Mouse (Mus musculus): ENCODE data around the gene Slc38a4.

DNA sequence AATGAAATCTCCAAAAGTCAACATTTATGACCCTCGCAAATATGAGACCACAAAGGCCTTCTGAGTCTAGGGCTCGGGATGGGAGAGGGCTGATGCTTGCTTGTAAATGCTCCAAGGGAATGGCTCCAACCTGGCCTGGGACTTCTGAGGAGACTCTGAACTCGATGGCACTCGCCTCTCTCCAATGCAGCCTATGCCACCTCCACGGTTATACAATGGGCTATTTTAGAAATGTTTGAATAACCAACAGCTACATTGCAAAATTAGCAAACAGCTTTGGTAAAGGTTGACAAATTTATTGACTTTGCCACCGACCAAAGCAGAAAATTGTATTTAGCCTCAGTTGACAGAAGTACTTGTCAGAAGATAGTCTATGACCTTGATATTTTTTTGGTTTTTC, 19.9 kb downstream of the Slc38a4 start:
- no peak for TF ChIP-seq CTCF (IDR thresholded peaks at IDR 0.05; ENCODE audit: low read depth, low read length)
- TF ChIP-seq POLR2A (IDR thresholded peaks at IDR 0.05; ENCODE audit: extremely low read depth, insufficient read depth, low read length), result no peak
